Mouse (Mus musculus): ENCODE results near the gene Morf4l1. TPM values are rescaled to one million over a fixed set of nuclear protein-coding genes. Genes with fewer than 3 reads are reported as not detected.
A peak's percentile ranks its signal among the peaks of the same experiment; 100 is the strongest.
"Not testable (repeated sequence)": the region's sequence is repeated elsewhere in the genome, so short reads cannot be mapped to it uniquely, and the experiment has no call there.

Morf4l1 gene
- polyA plus RNA-seq, 1 experiment from 2014 or later = 440 TPM

GRCm38 (mm10) chr9:90081961-90082360 is 32.6 kb downstream of the Morf4l1 start:
- not testable (repeated sequence) for H3K4me2 ChIP-seq; H3K9me3 ChIP-seq; H3K9ac ChIP-seq; H3K27ac ChIP-seq; H3K4me3 ChIP-seq; H3K36me3 ChIP-seq; H3K27me3 ChIP-seq; H3K4me1 ChIP-seq; ATAC-seq (ENCODE audit: insufficient number of reproducible peaks, low FRiP score, low TSS enrichment, low read depth)
- WGBS = 91% methylated on average over 6 of the region's 6 CpGs

DNA sequence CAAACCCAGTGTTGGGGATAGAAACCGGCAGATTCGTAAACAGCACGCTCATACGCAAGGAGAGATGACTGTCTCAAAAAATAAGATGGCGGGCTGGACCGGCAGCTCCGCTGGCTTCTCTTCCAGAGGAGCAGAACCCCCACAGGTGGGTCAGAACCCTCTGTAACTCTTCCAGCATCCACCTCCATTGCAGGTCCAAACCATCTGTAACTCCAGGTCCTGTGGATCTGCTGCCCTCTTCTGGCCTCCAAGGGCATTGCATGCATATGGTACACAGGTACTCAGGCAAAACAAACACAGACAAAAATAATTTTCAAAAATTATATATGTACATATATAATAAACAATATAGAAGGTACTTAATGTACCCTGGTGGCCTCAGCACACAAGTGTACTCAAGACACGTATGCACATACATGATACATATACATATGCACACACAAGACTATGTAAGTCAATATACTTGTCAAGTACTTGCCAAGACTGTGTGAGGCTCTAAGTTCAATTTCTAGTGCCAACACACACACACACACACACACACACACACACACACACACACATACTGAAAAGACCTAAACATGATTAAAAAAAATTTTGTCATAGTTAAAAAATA is 37.6 kb downstream of the Morf4l1 start:
- Histone ChIP-seq H3K36me3 (no peaks in the 10 kb centered on the region), H3K9me3 (no peaks in the 10 kb centered on the region), H3K4me1 (no peaks in the 10 kb centered on the region), H3K4me3 (no peak overlapping the region), H3K27me3 (no peaks in the 10 kb centered on the region), H3K4me2 (no peak overlapping the region), H3K9ac (no peak overlapping the region), H3K27ac (no peak overlapping the region)
- WGBS = 60% methylated on average over 8 of the region's 8 CpGs
- no peak for ATAC-seq (ENCODE audit: insufficient number of reproducible peaks, low FRiP score, low TSS enrichment, low read depth)

DNA sequence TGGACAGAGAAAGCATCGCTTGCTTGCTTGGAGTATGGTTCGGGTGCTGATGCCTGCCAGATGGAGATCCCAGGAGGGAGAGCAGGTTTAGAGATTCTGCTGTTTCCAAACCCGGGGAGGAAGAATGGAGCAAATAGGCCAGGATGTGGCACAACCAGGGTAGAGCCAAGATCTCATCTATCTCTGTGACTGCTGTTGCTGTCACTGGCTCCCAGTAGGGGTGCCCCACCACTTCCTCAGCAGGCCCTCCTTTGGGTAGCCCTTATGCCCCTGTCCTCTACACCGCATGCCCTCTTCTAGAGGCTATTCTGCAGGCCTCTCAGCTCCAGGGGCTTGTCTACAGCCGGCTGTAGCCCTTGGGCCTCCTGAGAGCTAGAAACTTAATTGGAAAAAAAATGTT is 38.4 kb downstream of the Morf4l1 start:
- H3K4me2 ChIP-seq = no peak overlapping the region
- WGBS = 78% methylated on average over 5 of the region's 5 CpGs
- no peak overlapping the region for H3K27ac ChIP-seq
- no peaks in the 10 kb centered on the region for H3K27me3 ChIP-seq
- H3K4me1 ChIP-seq = no peaks in the 10 kb centered on the region
- no peaks in the 10 kb centered on the region for H3K9me3 ChIP-seq
- no peak overlapping the region for H3K9ac ChIP-seq
- no peaks in the 10 kb centered on the region for H3K36me3 ChIP-seq
- H3K4me3 ChIP-seq = no peak overlapping the region
- no peak for ATAC-seq (ENCODE audit: insufficient number of reproducible peaks, low FRiP score, low TSS enrichment, low read depth)

DNA sequence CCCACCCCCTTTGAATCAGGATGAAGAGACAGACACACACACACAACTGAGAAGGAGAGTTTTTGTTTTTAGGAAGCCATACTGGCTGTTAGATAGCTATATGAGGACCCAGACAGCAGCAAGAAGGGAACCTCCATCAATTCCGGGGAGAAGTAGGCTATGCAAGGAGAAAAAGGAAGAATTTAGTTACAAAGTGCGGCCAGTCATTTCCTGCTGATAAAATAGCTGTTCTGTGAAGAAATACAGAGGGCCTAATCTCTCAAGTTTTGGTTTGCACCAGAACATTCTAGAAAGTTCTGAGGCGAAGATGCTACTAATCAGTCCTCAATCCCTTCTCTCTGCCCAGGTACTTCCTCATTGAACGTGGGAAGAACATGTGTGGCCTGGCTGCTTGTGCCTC is 39.2 kb downstream of the Morf4l1 start:
- Histone ChIP-seq H3K9me3 (no peaks in the 10 kb centered on the region), H3K27ac (no peak overlapping the region), H3K4me1 (no peaks in the 10 kb centered on the region), H3K9ac (no peak overlapping the region), H3K36me3 (no peaks in the 10 kb centered on the region), H3K4me3 (no peak overlapping the region), H3K4me2 (no peak overlapping the region), H3K27me3 (no peaks in the 10 kb centered on the region)
- WGBS = 78% methylated on average over 4 of the region's 4 CpGs
- ATAC-seq (ENCODE audit: insufficient number of reproducible peaks, low FRiP score, low TSS enrichment, low read depth) = no peak

- no peaks in the 10 kb centered on the region for H3K9me3 ChIP-seq
- no peak for ATAC-seq (ENCODE audit: insufficient number of reproducible peaks, low FRiP score, low TSS enrichment, low read depth)
- H3K4me3 ChIP-seq = no peak overlapping the region
- H3K27ac ChIP-seq = no peak overlapping the region
- no peak overlapping the region for H3K4me2 ChIP-seq
- H3K9ac ChIP-seq = no peak overlapping the region
- no peaks in the 10 kb centered on the region for H3K4me1 ChIP-seq
- WGBS = 67% methylated on average over 7 of the region's 7 CpGs
- H3K27me3 ChIP-seq = no peaks in the 10 kb centered on the region
- no peaks in the 10 kb centered on the region for H3K36me3 ChIP-seq
Observed at GRCm38 (mm10) chr9:90070174-90070573, 44.4 kb downstream of the Morf4l1 start.

- Histone ChIP-seq H3K9me3 (no peaks in the 10 kb centered on the region), H3K36me3 (no peaks in the 10 kb centered on the region), H3K4me1 (no peaks in the 10 kb centered on the region), H3K4me3 (no peak overlapping the region), H3K27ac (peak overlapping the region; percentile 27), H3K4me2 (no peak overlapping the region), H3K9ac (no peak overlapping the region), H3K27me3 (no peaks in the 10 kb centered on the region)
- ATAC-seq (ENCODE audit: insufficient number of reproducible peaks, low FRiP score, low TSS enrichment, low read depth) = peak; percentile 50; the same call in 1 of the 2 replicates
- 62% methylated on average over 7 of the region's 7 CpGs for WGBS
Observed at GRCm38 (mm10) chr9:90069485-90069884, 45.1 kb downstream of the Morf4l1 start.

DNA sequence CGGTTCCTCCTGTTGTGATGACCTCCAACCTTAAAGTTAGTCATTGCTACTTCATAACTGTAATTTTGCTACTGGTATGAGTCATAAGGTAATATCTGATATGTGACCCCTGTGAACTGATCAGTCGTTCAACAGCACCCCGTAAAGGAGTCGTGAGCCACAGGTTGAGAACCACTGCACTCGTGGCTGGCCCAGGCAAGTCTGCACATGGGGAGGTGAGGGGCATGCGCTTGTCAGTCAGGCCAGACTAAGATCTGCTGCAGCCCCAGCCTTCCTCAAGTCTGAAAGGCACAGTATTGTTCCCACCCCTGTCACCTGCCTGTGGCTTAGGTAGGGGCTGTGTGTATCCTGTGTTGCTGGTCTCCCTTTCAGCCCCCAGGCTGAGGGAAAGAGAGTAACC is 45.8 kb downstream of the Morf4l1 start:
- Histone ChIP-seq H3K4me2 (no peak overlapping the region), H3K4me1 (no peaks in the 10 kb centered on the region), H3K9me3 (no peaks in the 10 kb centered on the region), H3K27me3 (no peaks in the 10 kb centered on the region), H3K27ac (peak overlapping the region; percentile 27; the same call in 1 of the 2 replicates), H3K9ac (no peak overlapping the region), H3K4me3 (no peak overlapping the region), H3K36me3 (no peaks in the 10 kb centered on the region)
- ATAC-seq (ENCODE audit: insufficient number of reproducible peaks, low FRiP score, low TSS enrichment, low read depth) = no peak
- WGBS = 69% methylated on average over 6 of the region's 6 CpGs

- H3K9ac ChIP-seq = no peak overlapping the region
- no peaks in the 10 kb centered on the region for H3K27me3 ChIP-seq
- H3K4me1 ChIP-seq = no peaks in the 10 kb centered on the region
- no peak overlapping the region for H3K27ac ChIP-seq
- H3K4me2 ChIP-seq = no peak overlapping the region
- ATAC-seq (ENCODE audit: insufficient number of reproducible peaks, low FRiP score, low TSS enrichment, low read depth) = no peak
- H3K4me3 ChIP-seq = no peak overlapping the region
- H3K36me3 ChIP-seq = no peaks in the 10 kb centered on the region
- 74% methylated on average over 2 of the region's 2 CpGs for WGBS
- H3K9me3 ChIP-seq = no peaks in the 10 kb centered on the region
Observed at GRCm38 (mm10) chr9:90067341-90067740, 47.2 kb downstream of the Morf4l1 start.

DNA sequence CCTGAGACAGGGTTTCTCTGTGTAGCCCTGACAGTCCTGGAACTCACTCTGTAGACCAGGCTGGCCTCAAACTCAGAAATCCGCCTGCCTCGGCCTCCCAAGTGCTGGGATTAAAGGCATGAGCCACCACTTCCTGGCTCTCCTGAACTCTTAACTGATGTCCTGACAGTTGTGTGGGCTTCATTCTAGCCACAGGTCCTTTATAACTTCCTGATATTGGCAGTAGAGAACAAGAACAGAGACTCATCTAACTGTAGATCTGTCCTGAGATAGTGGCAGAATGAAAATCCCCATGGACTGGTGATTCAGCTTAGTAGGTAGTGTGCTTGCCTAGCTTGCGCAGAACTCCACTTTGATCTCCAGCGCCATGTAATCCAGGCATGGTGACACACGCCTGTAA is 53.6 kb downstream of the Morf4l1 start:
- H3K27me3 ChIP-seq; H3K4me1 ChIP-seq; H3K4me3 ChIP-seq; H3K9me3 ChIP-seq; H3K27ac ChIP-seq; ATAC-seq (ENCODE audit: insufficient number of reproducible peaks, low FRiP score, low TSS enrichment, low read depth); H3K4me2 ChIP-seq; H3K36me3 ChIP-seq; H3K9ac ChIP-seq: not testable (repeated sequence)
- 89% methylated on average over 5 of the region's 5 CpGs for WGBS

DNA sequence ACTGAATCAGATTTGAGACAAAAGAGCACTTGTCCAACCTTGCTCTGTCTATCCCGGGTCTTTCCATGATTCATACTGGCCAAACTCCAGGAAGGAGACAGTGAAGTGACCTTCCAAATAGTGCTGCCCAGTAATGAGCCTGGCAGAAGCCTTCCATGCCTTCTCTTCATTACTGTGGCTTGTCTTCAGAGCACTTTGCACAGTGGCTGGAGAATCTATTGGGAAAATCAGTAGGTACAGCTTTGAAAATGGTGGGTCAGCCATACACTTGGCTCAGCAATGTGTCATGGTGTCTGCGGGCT is 54.0 kb downstream of the Morf4l1 start:
- Histone ChIP-seq H3K27me3 (no peaks in the 10 kb centered on the region), H3K4me1 (no peaks in the 10 kb centered on the region), H3K9me3 (no peaks in the 10 kb centered on the region), H3K36me3 (no peaks in the 10 kb centered on the region), H3K9ac (no peak overlapping the region), H3K4me3 (no peak overlapping the region), H3K27ac (no peak overlapping the region), H3K4me2 (no peak overlapping the region)
- WGBS = 87% methylated on average over 2 of the region's 2 CpGs
- no peak for ATAC-seq (ENCODE audit: insufficient number of reproducible peaks, low FRiP score, low TSS enrichment, low read depth)

- H3K4me1 ChIP-seq = no peaks in the 10 kb centered on the region
- no peaks in the 10 kb centered on the region for H3K27me3 ChIP-seq
- no peak overlapping the region for H3K27ac ChIP-seq
- ATAC-seq (ENCODE audit: insufficient number of reproducible peaks, low FRiP score, low TSS enrichment, low read depth) = no peak
- no peaks in the 10 kb centered on the region for H3K9me3 ChIP-seq
- H3K4me2 ChIP-seq = no peak overlapping the region
- H3K9ac ChIP-seq = no peak overlapping the region
- no peak overlapping the region for H3K4me3 ChIP-seq
- no peaks in the 10 kb centered on the region for H3K36me3 ChIP-seq
- 80% methylated on average over 9 of the region's 9 CpGs for WGBS
Observed at GRCm38 (mm10) chr9:90059828-90060573, 54.6 kb downstream of the Morf4l1 start.

DNA sequence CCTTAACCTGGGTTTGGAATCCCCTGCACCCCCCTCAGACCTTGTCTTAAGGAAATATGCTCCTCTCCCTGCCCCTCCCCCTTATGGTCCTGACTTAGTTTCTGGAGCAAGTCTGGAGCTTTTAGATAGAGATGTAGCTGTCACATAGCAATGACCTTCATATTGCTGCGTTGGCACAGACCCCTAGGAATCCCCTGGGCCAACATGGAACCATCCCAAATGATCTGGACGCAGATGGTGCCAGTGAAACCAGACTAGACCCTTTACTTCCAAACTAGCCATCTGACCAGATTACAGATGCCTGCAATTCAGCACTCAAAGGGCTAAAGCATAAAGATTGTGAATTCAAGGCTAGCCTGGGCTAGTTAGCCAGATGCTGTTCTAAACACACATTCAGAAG is 57.9 kb downstream of the Morf4l1 start:
- Histone ChIP-seq H3K36me3 (no peaks in the 10 kb centered on the region), H3K4me1 (peaks cover 7% of the 10 kb centered on the region), H3K27ac (no peak overlapping the region), H3K9ac (no peak overlapping the region), H3K4me2 (no peak overlapping the region), H3K9me3 (no peaks in the 10 kb centered on the region), H3K27me3 (no peaks in the 10 kb centered on the region), H3K4me3 (no peak overlapping the region)
- ATAC-seq (ENCODE audit: insufficient number of reproducible peaks, low FRiP score, low TSS enrichment, low read depth) = no peak
- 88% methylated on average over 2 of the region's 2 CpGs for WGBS

DNA sequence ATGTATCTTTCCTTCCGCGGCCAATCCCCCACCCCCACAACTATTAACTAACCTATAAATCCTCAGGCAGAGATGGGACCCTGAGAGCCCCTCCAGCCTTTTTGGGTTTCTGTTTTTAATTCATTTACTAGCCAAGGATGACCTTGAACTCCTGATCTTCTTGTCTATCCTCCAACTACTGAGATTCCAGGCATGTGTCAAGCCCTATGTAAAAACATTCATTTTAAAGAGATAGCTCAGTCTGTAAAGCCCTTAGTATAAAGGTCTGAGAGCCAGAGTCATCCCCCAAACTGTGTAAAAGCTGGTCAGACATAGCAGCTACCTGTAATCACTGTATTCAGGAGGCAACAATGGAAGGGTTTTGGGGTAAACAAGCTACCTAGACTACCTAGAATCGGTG is 58.7 kb downstream of the Morf4l1 start:
- Histone ChIP-seq H3K4me1 (peaks cover 7% of the 10 kb centered on the region), H3K27me3 (no peaks in the 10 kb centered on the region), H3K4me2 (no peak overlapping the region; the same call in 1 of the 2 replicates), H3K9me3 (no peaks in the 10 kb centered on the region), H3K9ac (no peak overlapping the region), H3K27ac (no peak overlapping the region), H3K4me3 (no peak overlapping the region), H3K36me3 (no peaks in the 10 kb centered on the region)
- no peak for ATAC-seq (ENCODE audit: insufficient number of reproducible peaks, low FRiP score, low TSS enrichment, low read depth)
- WGBS = 50% methylated on average over 3 of the region's 3 CpGs
